Mouse (Mus musculus) bone marrow macrophage, adult 2 months (primary cell): ENCODE data around the gene Gm8439. TPM values are rescaled to one million over a fixed set of nuclear protein-coding genes. Genes with fewer than 3 reads are reported as not detected.

Experiments
- H3K27ac ChIP-seq: 2 replicates; pipeline ENCODE4 v1.5.1; 2012; ENCODE audit warnings: low read depth, low read length; ENCODE audit not compliant: insufficient read depth
- H3K4me1 ChIP-seq: 2 replicates; pipeline ENCODE4 v1.6.1; 2012; ENCODE audit warnings: low read length; ENCODE audit not compliant: control insufficient read depth, insufficient read depth
- H3K4me3 ChIP-seq: 2 replicates; pipeline ENCODE4 v1.5.1; 2012; ENCODE audit warnings: mild to moderate bottlenecking, low read length, moderate library complexity; ENCODE audit not compliant: insufficient read depth
- CTCF ChIP-seq: IDR thresholded peaks from 2 replicates; pipeline ENCODE4 v1.5.1; 2012; ENCODE audit warnings: low read depth, mild to moderate bottlenecking, low read length, moderate library complexity
- POLR2A ChIP-seq: IDR thresholded peaks from 2 replicates; pipeline ENCODE4 v1.6.1; 2012; ENCODE audit warnings: mild to moderate bottlenecking, low read depth, low read length, borderline replicate concordance
- polyA plus RNA-seq: library from polyadenylated mRNA; stranded (reverse); fragments of >200 nt; gene quantifications from 2 replicates; pipeline ENCODE4 v1.2.4, GENCODE M21; 2012; ENCODE audit not compliant: missing spikeins, insufficient read depth, insufficient read length

The Gm8439 gene
- polyA plus RNA-seq, 1 experiment = not detected

DNA sequence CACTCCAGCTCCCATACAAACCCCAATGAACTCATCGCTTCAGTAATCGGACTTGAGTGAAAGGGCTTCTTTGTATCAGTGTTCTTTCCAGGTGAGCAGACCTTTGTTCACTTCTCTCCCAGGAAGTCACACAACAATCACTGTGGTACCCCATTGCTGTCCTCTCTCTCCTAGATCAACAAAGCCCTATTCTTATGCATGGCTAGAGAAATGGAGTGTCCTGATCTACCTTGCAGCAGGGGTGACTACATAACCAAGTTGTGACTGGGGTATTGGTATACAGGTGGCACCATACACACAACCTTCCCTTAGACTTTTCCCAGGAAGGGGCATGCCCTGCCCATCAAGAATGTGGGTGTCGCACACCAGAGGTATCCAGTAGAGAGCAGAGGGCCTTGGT lies 22.5 kb downstream of the Gm8439 start:
- Histone ChIP-seq H3K4me1 (no peaks in the 10 kb centered on the region), H3K4me3 (no peak overlapping the region), H3K27ac (no peak overlapping the region)
- TF ChIP-seq POLR2A (no peak), CTCF (no peak)

DNA sequence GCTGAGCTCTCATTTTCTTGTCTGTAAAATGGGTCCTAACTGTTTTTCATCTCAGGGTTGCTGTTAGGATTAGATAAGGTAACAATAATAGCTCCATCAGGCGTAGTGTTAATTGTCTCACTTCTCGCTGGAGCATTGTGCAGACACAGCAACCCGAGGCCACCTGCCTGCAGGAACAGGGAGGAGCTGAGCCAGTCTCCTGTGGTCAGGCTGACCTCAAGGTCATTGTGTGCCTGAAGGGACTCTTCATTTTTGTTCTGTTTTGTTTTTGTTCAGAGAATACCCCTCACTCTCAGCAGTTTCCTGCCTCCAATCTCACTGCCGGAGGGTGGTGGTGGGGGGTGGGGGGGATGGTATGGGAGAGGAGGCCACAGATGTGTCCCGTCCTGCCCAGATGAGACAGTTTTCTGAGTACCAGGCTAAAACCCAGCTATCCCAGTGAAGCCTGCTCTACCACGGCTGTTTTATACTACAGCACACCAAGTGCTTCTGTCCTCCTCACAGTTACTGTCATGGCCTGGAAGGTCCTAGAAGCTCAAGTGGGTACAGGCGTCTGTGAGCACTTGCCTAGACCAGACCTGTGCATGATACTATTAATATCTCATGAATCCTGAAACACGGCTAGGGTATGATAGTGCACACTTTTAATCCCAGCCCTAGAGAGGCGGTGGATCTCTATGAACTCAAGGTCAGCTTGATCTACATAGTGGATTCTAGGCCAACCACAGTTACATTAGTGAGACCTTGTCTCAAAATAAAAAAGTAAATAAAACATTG lies 23.9 kb downstream of the Gm8439 start:
- TF ChIP-seq POLR2A = no peak
- TF ChIP-seq CTCF = no peak
- no peak overlapping the region for H3K4me3 ChIP-seq
- no peaks in the 10 kb centered on the region for H3K4me1 ChIP-seq
- H3K27ac ChIP-seq = no peak overlapping the region

DNA sequence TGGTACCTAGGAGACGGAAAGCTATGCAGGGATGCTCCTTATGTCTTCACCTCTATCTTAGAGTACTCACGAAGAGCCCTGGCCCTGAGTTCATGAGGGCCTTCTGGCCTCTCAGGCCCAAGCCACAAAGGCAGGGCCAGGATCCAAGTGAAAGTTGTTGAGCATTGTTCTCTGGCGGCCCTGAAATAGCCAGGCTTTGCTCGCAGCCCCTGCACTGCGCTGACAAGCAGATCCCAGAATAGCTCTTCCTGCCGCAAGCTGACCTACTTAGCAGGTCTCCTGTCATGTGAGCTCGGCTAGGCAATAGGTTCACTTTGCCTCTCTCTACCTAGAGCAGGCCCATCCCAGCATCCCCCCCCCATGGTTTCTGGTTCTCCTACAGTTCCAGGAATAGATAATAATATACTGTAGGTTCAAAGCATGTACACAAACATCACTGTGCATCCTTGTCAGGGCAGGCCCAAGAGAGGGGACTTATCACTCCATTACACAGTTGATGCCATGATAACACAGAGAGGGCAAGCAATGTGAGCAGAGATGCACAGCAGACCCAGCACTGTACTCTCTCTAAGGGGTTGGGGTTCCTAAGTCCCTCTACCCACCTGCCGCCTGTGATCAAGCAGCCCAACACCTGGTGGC lies 25.3 kb downstream of the Gm8439 start:
- H3K27ac ChIP-seq = no peak overlapping the region
- no peak overlapping the region for H3K4me3 ChIP-seq
- TF ChIP-seq CTCF (no peak), POLR2A (no peak)
- no peaks in the 10 kb centered on the region for H3K4me1 ChIP-seq

DNA sequence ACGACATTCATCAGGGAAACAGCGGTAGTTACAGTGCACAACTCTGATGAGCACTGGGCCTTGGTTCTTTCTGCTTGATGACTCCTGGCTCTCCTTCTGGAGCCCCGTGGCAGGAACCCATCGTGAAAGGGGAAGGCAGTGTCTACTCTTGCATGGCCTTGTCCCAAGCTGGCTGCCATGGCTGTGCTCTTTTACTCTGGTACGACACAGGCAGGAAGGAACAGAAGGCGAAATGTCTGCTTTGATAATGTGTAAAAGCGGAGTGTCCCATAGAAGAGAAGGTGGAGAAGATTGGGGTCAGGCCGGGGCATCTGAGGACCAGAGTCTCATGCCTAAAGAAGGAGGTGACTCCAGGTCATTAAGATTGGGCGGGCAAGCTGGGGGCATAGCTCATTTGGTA lies 26.1 kb downstream of the Gm8439 start:
- no peak overlapping the region for H3K27ac ChIP-seq
- no peak overlapping the region for H3K4me3 ChIP-seq
- H3K4me1 ChIP-seq = no peaks in the 10 kb centered on the region
- TF ChIP-seq POLR2A (no peak), CTCF (no peak)

DNA sequence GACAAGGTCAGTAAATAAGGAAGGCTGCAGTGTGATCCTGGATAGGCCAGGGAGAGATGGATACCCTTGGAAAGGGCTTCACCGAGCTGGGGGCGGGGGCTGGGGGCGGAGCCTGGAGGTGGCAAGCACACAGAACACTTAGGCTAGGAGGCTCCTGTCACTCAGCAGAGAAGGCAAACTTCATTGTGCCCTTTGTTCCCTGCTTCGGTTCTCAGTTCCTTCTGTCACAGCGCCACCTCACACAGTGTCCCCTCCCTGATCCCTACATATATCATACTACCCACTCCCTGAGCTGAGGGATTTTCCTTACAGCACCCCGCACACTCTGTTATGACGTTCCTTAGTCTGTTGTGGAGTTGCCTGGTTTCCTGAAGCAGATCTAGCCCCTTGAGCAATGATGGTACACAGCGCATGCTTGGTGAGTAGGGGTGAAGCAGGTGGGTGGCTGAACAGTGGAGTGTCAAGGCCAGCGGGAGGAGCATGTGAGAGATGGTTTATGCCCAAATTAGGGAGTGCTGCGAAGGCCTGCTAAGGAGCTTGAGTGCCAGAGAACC lies 27.1 kb downstream of the Gm8439 start:
- H3K4me1 ChIP-seq = no peaks in the 10 kb centered on the region
- TF ChIP-seq CTCF = no peak
- no peak for TF ChIP-seq POLR2A
- H3K4me3 ChIP-seq = no peak overlapping the region
- H3K27ac ChIP-seq = no peak overlapping the region

DNA sequence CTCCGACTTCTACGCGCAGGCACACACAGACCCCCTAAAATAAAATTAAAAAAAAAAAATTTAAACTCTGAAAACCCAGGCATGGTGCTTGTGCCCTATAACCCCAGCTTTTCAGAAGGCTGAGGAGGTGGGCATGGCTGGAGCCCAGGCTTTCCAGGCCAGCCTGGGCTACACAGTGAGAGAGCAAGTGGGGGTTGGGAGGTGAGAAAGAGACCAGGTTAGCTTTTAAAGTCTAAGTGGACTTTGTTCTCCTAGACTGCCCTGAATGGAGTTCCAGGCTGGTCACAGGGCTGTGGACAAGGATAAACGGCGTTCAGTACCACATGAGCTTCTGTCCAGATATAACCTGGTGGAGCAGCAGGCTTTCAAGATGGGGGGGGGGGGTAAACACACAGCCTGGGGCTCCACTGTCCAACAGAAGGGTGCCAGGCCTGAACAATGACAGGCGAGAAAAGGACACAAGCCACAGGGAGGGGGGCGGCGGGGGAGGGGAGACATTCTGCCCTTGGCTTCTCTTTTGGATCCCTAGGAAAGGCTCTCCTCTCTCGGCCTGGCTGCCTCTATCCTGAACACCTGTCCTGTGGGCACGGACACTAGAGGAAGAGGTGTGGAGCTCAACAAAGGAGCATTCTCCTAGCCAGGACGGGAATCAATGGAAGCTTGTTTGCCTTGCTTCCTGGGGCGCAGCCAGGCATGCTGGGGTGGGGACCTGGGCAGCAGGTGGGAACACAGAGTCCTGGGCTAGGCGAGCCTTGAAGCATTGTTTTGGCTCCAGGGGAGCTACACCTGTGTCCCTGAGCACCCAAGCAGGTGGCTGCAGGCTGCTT lies 27.9 kb downstream of the Gm8439 start:
- H3K4me3 ChIP-seq = no peak overlapping the region
- H3K4me1 ChIP-seq = no peaks in the 10 kb centered on the region
- TF ChIP-seq CTCF = no peak
- no peak overlapping the region for H3K27ac ChIP-seq

DNA sequence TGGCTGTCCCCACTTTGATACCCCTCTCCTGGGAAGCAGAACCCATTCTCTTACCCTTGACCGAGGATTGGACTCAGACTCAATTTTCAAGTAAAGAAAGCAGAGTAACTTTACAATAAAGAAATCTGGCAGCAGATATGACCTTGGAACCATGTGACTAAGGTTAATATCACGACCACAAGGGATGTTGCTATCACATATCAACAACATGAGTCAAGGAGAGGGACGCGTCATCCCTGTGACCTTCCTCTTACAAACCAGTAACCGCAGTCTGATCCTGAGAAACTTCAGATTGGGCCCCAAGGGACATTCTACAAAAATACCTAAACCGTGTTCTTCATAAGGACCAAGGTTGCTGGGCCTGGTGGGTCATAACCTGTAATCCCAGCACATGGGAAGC lies 39.2 kb downstream of the Gm8439 start:
- Histone ChIP-seq H3K4me3 (no peak overlapping the region), H3K4me1 (no peaks in the 10 kb centered on the region), H3K27ac (no peak overlapping the region)
- TF ChIP-seq CTCF (no peak), POLR2A (no peak)

DNA sequence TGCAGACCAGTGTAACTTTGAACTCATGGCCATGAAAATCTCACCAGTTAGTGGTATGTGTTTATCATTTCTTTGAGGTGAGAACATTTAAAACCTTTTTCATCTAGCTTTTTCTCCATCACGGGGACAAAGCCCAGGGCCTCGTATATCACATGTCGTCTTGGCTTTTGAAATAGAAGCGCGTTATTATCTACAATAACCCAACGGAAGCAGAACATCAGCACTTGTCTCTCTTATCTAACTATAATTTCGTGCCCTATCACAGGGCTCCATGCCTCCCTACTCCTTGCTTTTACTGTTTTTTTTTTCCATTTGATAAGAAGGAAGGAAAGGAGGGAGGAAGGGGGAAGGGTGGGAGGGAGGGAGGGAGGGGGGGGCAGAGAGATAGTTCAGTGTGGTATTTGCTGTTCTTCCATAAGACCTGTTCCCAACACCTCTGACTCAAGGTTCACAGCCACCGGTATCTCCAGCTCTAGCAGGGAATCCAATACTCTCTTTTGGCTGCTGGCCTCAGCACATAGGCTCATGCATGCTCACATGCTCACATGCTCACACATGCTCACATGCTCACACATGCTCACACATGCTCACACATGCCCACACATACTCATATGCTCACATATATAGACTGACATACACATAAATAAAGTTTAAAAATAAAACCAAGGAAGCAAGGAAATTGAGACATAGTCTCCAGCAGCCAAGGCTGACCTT lies 41.8 kb downstream of the Gm8439 start:
- Histone ChIP-seq H3K4me1 (no peaks in the 10 kb centered on the region), H3K27ac (no peak overlapping the region), H3K4me3 (no peak overlapping the region)
- TF ChIP-seq CTCF (no peak), POLR2A (no peak)

DNA sequence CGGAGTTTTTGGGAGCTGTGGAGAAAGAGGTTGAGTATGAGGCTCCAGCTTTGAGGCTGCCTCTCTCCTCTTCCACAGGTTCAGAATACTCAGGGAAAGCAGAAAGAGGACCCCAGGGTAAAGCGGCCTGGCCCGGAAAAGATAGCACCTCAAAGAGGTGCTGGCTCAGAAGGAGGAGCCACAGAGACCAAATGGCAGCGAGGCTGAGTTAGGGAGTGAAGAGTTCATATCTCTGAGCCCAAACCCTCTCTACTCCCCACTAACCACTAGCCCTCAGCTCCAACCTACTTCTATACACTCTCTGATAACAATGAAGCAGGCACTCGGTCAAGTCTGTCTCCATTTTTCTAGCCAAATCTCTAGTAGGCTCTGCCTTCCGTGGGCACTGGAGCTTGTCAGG lies 43.3 kb downstream of the Gm8439 start:
- Histone ChIP-seq H3K4me3 (no peak overlapping the region), H3K4me1 (no peaks in the 10 kb centered on the region), H3K27ac (no peak overlapping the region)
- TF ChIP-seq CTCF = no peak
- no peak for TF ChIP-seq POLR2A
